Mouse (Mus musculus): Measurements from ENCODE around the gene Fam102a. TPM values are rescaled to one million over a fixed set of nuclear protein-coding genes. Genes with fewer than 3 reads are reported as not detected.

Gene Fam102a
- polyA plus RNA-seq, 1 experiment from 2014 or later, result 11.8 TPM

GRCm38 (mm10) chr2:32575586-32576160 lies 40.5 kb downstream of the Fam102a start, which contains the start of gene 9430097D07Rik:
9430097D07Rik (minus strand) TSS chr2:32575684.
- no peak for TF ChIP-seq CTCF (IDR thresholded peaks at IDR 0.05)
- ChIA-PET POLR2A (no interaction called here), CTCF (interaction anchor here (0.9 to 2.2 kb wide), 9 partner anchors 8 to 178 kb away, joined by 3 to 17 read pairs (median 3); no protein-coding TSS in a partner anchor)
- in situ Hi-C loops (cut with MboI; ENCODE audit: low pct_unique_long_range_greater_than_20kb), result no loop called here
- DNase-seq (ENCODE audit: low read depth, low spot score) (no peak), ATAC-seq (no peak)
- no peaks in the 10 kb centered on the region for H3K27me3 ChIP-seq

- ChIA-PET POLR2A (no interaction called here), CTCF (interaction anchor here (1.3 kb wide), 1 partner anchor 132 kb away, joined by 4 read pairs; no protein-coding TSS in a partner anchor)
- no peak for TF ChIP-seq CTCF (IDR thresholded peaks at IDR 0.05)
- in situ Hi-C loops (cut with MboI; ENCODE audit: low pct_unique_long_range_greater_than_20kb), result no loop called here
- H3K27me3 ChIP-seq, result no peaks in the 10 kb centered on the region
- DNase-seq (ENCODE audit: low read depth, low spot score) (no peak), ATAC-seq (no peak)
Observed at GRCm38 (mm10) chr2:32576532-32576931, 41.4 kb downstream of the Fam102a start.

DNA sequence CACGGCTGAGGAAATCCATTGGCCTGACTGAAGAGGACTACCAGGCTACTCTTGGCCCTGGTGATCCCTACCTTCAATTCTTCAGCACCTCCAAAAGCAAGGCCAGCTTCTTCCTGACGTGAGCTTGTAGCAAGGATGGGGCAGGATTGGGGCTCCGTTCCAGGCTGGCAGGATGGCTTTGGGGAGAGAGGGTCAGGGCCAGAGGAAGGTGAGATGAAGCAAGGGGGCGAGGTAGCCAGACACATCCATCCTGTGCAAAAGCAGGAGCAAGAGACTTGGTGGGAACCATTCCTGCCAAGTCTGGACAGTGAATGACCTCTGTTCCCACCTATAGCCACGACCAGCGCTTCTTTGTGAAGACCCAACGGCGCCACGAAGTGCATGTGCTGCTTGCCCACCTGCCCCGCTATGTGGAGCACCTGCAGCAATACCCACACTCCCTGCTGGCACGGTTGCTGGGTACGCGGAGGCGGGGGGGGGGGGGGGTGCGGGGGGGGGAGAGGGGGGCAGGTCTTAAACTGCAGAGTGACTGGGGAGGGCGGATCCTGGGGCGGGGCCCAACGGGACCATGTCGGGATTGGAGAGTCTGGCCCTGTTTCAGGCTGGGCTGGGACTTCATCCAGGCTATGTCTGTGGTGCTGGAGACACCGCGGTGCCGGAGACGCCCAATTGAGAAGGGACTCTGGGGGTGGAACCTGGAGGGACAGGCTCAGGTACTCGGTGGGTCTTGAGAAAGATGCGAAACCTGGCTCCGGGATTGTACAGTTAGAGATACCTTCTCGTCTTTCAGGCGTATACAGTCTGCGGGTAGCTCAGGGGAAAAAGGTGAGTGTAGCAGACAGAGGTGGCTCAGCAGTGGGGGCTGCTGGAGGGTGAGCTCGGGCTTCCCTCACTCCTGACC lies 43.3 kb downstream of the Fam102a start:
- TF ChIP-seq CTCF (IDR thresholded peaks at IDR 0.05), result no peak
- DNase-seq (ENCODE audit: low read depth, low spot score), result no peak
- H3K27me3 ChIP-seq, result no peaks in the 10 kb centered on the region
- ChIA-PET CTCF (interaction anchor here (1.3 to 1.4 kb wide), 2 partner anchors 53 to 90 kb away, joined by 3 read pairs; no protein-coding TSS in a partner anchor), POLR2A (no interaction called here)
- ATAC-seq, result peak; percentile 20
- in situ Hi-C loops (cut with MboI; ENCODE audit: low pct_unique_long_range_greater_than_20kb), result no loop called here

DNA sequence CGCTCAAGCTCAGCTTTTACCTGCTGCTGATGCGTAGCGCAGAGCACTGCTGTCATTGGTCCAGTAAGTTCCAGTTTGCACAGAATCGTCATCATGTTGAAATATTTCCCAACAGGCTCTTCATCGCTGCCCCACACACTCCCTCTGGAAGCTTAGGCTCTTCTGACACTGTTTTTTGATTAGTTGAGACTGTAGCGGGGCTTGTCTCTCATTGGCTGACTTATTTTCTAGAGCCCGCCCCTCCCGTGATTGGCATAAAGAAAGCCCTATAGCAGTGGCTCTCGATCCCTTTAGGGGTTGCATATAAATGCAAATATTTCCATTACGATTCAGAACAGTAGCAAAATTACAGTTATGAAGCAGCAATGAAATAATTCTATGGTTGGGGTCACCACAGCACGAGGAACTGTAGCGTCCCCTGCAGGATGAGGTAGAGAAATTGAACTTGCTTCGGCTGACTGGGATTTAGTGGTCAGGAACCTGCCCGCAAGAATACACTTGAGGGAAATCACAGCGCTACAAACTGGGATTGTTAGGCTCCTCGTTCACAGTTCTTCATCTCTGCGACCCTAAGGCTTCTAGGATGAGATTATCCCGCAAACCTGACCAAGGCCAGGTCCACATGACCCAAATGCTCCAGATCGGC lies 46.4 kb downstream of the Fam102a start:
- no peaks in the 10 kb centered on the region for H3K27me3 ChIP-seq
- ATAC-seq, result no peak
- no peak for DNase-seq (ENCODE audit: low read depth, low spot score)
- ChIA-PET CTCF (interaction anchor here (2.2 kb wide), 1 partner anchor 107 kb away, joined by 6 read pairs; no protein-coding TSS in a partner anchor), POLR2A (interaction anchor here (0.6 kb wide), 1 partner anchor 28 kb away, joined by 7 read pairs; no protein-coding TSS in a partner anchor)
- in situ Hi-C loops (cut with MboI; ENCODE audit: low pct_unique_long_range_greater_than_20kb), result no loop called here
- no peak for TF ChIP-seq CTCF (IDR thresholded peaks at IDR 0.05)

DNA sequence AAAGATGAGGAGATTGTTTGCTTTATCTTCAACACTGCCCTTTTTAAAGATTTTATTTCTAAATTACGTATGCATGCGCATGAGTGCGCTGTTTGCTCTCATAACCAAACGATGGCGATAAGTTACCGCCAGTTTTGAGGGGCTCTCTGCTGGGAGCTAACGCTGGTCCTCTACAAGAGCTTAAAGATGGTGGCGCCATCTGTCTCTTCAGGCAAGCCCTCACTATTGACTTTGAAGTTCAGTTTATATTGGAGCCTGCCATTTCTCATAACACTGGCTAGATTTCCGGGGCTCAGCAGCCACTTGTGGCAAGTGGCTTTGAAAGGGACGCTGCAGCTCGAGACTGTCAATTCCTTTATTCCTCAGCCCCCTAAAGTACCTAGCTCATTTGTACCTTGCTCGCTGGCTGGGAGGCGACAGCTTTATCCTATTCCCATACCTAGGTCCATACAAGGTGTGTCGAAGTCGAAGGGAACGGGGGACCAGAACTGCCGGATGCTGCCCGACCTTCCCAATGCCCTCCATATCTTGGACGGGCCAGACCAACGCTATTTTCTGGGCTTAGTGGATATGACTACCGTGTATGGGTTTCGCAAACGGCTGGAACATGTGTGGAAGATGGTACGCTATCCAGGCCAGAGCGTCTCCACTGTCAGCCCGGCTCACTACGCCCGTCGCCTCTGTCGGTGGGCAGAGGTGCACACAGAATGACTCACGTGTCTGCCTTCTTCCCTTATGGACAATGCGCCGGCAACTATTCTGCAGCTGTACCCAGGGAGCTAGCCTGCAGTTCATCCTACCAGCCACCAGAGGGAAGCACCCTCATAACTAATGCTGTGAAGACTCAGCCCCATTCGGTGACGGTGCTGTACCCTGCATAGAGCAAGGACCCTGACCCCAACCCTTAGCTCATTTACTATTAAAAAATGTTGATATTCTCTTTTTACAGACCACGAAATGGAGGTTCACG lies 48.0 kb downstream of the Fam102a start:
- in situ Hi-C loops (cut with MboI; ENCODE audit: low pct_unique_long_range_greater_than_20kb), result no loop called here
- DNase-seq (ENCODE audit: low read depth, low spot score), result no peak

GRCm38 (mm10) chr2:32585149-32585714 lies 50.1 kb downstream of the Fam102a start:
- CTCF ChIA-PET, result interaction anchor here (2.3 kb wide), 1 partner anchor 124 kb away, joined by 6 read pairs; no protein-coding TSS in a partner anchor
- no peak for DNase-seq (ENCODE audit: low read depth, low spot score)
- H3K27me3 ChIP-seq, result no peaks in the 10 kb centered on the region
- no peak for TF ChIP-seq CTCF (IDR thresholded peaks at IDR 0.05)
- POLR2A ChIA-PET, result no interaction called here
- in situ Hi-C loops (cut with MboI; ENCODE audit: low pct_unique_long_range_greater_than_20kb), result loop anchor here (5.0 kb wide), 1 partner anchor 102 kb away; no protein-coding TSS in a partner anchor
- ATAC-seq, result no peak

More for the DNA sequence above, 48.0 kb downstream of the Fam102a start:
- H3K27me3 ChIP-seq, result no peaks in the 10 kb centered on the region
- no peak for ATAC-seq
- ChIA-PET CTCF (interaction anchor here (1.0 to 2.3 kb wide), 18 partner anchors 8 to 178 kb away, joined by 3 to 17 read pairs (median 4); partner anchors contain the start of genes 9430097D07Rik, Dpm2 and Pip5kl1), POLR2A (no interaction called here)
- no peak for TF ChIP-seq CTCF (IDR thresholded peaks at IDR 0.05)

GRCm38 (mm10) chr2:32586871-32587351 lies 51.8 kb downstream of the Fam102a start, which contains the start of gene St6galnac4:
St6galnac4 (plus strand) TSS chr2:32587095.
- POLR2A ChIA-PET, result no interaction called here
- no peak for DNase-seq (ENCODE audit: low read depth, low spot score)
- in situ Hi-C loops (cut with MboI; ENCODE audit: low pct_unique_long_range_greater_than_20kb), result loop anchor here (5.0 kb wide), 1 partner anchor 100 kb away; no protein-coding TSS in a partner anchor

GRCm38 (mm10) chr2:32587731-32588321 lies 52.7 kb downstream of the Fam102a start:
- no peak for ATAC-seq
- in situ Hi-C loops (cut with MboI; ENCODE audit: low pct_unique_long_range_greater_than_20kb), result loop anchor here (5.0 kb wide), 1 partner anchor 99 kb away; no protein-coding TSS in a partner anchor
- TF ChIP-seq CTCF (IDR thresholded peaks at IDR 0.05), result no peak

More at GRCm38 (mm10) chr2:32586871-32587351, 51.8 kb downstream of the Fam102a start, which contains the start of gene St6galnac4:
- ATAC-seq, result peak; percentile 68
- TF ChIP-seq CTCF (IDR thresholded peaks at IDR 0.05), result no peak
- CTCF ChIA-PET, result interaction anchor here (0.7 to 2.3 kb wide), 4 partner anchors 12 to 122 kb away, joined by 3 to 6 read pairs (median 4); partner anchors contain the start of gene Pip5kl1
- no peaks in the 10 kb centered on the region for H3K27me3 ChIP-seq

More at GRCm38 (mm10) chr2:32587731-32588321, 52.7 kb downstream of the Fam102a start:
- ChIA-PET POLR2A (no interaction called here), CTCF (interaction anchor here (1.7 to 2.3 kb wide), 2 partner anchors 13 to 121 kb away, joined by 5 to 6 read pairs; partner anchors contain the start of gene Pip5kl1)
- DNase-seq (ENCODE audit: low read depth, low spot score), result no peak
- no peaks in the 10 kb centered on the region for H3K27me3 ChIP-seq
